Mouse (Mus musculus) cerebellum, postnatal 10 days (tissue): ENCODE data around the gene Gm11492.
A peak's percentile ranks its signal among the peaks of the same experiment; 100 is the strongest.

ENCODE experiments used
- DNase-seq, 2 experiments: peaks; one replicate each; pipeline ENCODE4 v3.0.0; 2021; ENCODE audit warnings: mixed read lengths in 2 of 2

Gene Gm11492

GRCm38 (mm10) chr11:87566501-87566900 is at the start of gene Gm11492:
Gene Gm11492 (plus strand): TSS chr11:87566653.
- no peak for DNase-seq

DNA sequence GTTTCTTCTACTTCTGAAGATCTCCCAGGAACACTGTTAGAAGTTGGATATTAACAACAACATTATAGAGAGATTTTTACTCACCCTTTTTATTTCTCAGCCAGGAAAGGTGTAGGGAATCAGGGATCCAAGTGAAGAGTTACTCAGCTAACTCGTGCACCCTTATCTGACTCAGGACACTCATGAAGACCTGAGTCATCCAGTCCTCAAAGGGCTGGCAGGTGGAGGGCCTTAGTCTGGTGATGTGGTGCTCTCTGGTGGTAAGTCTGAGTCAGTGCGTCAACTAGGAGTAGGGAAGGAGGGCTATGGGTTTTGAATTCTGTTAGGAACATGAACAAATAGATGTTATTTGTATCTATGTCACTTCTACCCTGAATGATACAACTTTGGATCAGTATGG is 47.2 kb upstream of the Gm11492 start:
- peak; percentile 65 to 70 for DNase-seq

DNA sequence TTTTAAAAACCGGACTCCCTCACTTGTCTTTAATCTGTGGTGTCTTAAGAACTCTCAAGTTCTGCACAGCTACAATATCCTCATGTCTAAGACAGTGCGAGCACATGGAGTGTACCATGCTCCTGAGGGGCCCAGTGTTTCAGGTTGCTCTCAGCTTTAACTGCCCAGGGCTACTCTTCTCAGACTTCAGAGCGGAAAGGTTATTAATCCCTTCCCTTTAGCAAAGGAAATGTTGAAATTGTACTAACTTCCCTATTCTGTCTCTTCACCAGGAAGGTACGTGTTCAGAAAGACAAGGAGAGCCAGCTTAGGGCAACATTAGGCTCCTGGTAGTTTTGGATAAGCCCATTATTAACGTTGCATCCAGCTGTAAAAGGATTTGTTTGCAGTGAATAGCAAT is 43.0 kb upstream of the Gm11492 start:
- DNase-seq = no peak

GRCm38 (mm10) chr11:87523967-87524366 is 42.5 kb upstream of the Gm11492 start:
- DNase-seq = no peak

DNA sequence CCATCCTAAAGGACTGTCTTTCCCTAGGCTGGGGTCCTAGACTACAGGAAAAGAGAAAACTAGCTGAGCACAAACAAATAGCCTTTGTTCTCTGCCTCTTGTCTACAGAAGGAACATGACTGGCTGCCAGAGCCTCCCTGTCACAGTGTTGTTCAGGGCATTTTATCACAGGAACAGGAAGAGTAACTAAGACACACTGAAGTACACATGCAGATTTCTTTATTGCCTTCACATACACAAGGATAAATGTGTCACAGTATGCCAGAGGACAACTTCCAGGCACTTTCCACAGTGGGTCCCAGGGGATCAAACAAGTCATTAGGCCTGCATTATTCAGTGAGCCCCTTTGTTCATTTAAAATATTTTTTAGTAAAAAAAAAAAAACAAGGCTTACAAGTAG is 41.7 kb upstream of the Gm11492 start:
- no peak for DNase-seq

DNA sequence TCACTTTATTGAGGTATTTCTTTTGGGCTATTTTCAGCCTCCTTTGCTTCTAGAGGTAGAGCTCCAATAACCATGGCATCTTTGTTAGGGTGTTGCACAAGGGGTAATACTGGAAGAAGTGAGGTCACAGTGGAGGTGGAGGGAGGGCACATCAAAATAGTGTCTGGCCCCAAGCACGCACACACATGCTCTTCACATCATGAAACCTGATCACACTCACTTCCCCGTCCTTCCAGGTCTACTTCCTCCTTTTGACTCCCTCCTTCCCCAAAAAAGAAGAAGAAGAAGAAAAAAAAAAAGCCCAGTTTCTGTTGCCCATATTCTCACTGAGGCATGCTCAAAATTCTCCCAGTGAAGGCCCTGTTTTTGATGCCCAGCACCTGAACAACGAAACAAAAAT is 39.1 kb upstream of the Gm11492 start:
- DNase-seq = no peak

- peak; percentile 16 to 28 for DNase-seq
Measured at GRCm38 (mm10) chr11:87527990-87528389, 38.5 kb upstream of the Gm11492 start.

DNA sequence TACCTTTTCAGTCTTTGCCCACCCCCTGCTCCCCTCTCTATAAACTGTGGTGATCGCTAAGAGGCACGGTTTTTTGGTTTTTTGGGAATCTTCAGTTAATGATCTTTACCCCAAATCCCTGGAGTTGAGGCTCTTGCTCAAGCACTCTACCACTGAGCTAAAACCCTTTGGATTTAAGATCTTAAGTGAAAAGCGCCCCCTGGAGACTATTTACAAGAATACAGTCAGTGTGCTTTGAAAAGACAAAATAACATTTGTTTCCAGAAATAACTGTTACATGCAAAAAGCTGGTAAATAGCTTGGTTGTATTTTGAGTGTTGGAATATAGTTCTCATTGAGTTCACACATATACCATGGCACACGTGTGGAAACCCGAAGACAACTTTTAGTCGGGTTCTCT is 34.8 kb upstream of the Gm11492 start:
- DNase-seq = peak in 1 of 2 experiments; percentile 15

DNA sequence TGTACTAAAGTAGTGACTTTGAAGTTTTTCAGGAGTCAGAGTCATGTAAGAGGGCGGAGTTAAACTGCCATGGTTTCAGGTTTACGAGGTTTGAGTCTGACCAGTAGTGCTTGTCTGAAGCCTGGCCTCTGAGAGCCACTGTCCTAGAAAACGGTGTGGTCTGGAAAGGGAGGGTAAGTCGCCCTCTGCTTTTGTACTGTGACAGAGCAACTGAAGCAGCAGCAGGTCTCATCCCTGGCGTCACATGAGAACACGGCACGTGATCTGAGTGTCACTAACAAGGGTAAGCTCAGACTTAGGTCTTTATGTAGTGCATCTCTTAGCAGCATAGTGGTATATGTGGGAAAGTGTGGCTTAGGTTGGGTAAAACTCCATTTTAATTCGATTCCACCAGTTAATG is 24.2 kb upstream of the Gm11492 start:
- DNase-seq = peak; percentile 43 to 52

GRCm38 (mm10) chr11:87542906-87543305 is 23.5 kb upstream of the Gm11492 start:
- DNase-seq = peak; percentile 89 to 94

DNA sequence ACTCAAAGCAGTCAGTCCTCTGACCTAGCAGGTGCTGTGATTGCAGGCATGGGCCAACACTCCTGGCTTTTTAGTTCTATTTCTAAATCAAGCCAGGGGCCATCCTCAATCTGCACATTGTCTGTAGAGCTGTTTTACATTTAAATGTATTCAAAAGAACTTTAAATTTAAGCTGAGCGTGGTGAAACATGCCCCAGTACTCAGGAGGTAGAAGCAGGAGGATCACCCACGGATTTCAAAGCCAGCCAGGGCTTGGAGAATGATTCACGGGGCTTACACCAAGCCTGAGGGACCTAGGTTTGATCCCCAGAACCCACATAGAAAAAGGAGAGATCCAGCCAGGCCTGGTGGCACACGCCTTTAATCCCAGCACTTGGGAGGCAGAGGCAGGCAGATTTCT is 13.1 kb upstream of the Gm11492 start:
- no peak for DNase-seq

DNA sequence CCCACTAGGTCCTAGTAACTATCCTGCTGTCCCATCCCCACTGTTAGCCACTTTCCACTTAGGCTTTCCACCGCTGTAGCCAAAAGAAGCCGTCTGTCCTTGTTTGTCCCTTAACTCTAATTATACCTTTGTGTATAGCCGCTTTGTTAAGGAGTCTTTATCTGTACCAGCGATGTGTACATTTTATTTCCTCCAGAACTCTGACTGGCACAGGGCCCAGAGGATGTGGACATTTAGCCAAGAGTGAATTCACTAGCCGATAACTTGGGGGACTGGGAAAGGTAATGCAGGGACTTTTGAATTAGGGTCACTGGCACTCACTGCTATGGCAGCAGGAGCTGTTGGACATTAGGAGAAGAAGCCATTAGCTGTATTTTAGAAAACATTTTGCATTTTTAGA is 12.1 kb upstream of the Gm11492 start:
- peak in 1 of 2 experiments; percentile 32 for DNase-seq

- no peak for DNase-seq
Measured at GRCm38 (mm10) chr11:87555106-87555703, 11.2 kb upstream of the Gm11492 start.

GRCm38 (mm10) chr11:87561208-87561607 is 5.2 kb upstream of the Gm11492 start:
- no peak for DNase-seq

GRCm38 (mm10) chr11:87568255-87568953 is 2.0 kb downstream of the Gm11492 start, which contains the start of gene Sept4:
Gene Sept4 (plus strand): TSS chr11:87568903.
- peak; percentile 50 to 60 for DNase-seq

DNA sequence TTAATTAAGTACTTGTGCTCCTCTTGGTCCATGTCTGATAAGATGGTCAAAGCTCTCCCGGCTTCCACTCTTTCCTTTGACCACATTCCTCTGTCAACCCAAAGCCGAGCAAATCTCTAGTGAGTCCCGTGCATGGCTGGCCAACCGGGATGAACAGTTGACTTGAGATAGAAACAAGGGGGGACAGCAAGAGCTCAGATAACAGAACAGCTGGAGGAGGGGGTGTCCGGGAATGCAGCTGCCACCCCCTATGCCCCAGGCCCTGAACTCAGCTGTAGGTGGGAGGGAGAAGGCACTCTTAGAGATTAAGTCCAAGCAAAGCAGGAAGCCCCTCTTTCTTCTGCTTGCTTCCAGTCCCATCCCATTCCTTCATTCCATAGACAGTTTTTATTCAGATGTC is 4.3 kb downstream of the Gm11492 start:
- DNase-seq = no peak

DNA sequence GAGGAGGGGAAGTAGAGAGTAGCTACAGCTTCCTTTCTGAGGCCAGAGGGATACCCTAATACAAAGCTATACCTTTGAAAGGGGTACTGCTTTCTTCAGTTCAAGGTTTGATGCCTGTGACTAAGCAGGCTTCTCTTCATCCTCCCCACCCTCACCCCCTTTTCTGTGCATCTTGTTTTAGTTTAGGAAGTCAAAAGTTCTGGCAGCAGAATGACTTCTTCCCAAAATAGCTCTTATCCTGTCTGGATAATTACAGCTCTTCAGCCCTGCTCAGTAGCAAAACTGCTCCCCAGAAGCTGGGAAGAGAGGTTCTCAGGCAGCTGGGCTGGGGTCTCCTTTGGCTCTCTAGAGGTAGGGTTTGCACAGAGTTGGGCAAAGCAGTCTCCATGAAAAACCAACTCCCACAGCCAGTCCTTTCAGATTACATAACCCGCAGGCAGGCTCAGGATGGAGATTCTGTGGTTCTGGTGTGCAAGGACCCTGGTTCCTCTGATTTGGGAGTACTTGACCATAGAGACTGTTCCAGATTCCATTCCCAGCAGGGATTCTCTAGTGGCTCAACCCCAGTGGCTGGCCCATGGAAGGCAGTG is 5.0 kb downstream of the Gm11492 start:
- no peak for DNase-seq

- peak; percentile 75 to 83 for DNase-seq
Measured at GRCm38 (mm10) chr11:87573751-87574150, 7.3 kb downstream of the Gm11492 start.

- DNase-seq = no peak
Measured at GRCm38 (mm10) chr11:87574520-87575180, 8.2 kb downstream of the Gm11492 start.

- DNase-seq = no peak
Measured at GRCm38 (mm10) chr11:87577601-87578248, 11.3 kb downstream of the Gm11492 start.

GRCm38 (mm10) chr11:87578249-87578962 is 12.0 kb downstream of the Gm11492 start:
- DNase-seq = peak; percentile 87 to 93

DNA sequence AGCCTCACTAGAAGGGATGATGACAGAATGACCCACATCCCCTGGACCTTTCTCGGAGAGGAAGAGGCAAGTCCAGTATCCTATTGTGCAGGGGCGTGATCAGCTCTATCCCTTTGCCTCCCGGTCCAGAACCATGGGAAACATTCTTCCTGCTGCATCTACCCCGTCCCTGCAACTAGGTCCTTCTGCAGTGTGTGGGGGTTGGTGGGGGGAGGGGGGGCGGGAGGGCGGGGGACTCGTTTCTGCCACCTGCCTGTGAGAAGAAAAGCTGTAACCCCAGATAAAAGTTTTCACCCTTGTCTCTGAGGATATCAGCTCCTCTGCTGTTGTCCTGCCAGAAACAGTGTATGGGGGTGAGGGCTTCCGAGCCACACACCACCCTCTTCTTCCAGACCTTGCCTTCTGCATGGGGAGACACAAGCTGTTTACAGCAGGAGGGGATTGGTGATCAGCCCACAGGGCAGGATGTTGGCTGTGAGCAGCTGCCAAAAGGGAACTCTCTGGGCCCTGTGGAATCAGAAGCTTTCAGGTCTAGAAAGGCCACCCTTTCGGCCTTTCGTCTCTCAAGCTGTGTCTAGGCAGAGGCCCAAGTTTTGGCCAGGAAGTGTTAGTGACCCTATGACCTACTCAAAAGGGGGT is 12.6 kb downstream of the Gm11492 start:
- DNase-seq = peak; percentile 74 to 82
